Mouse (Mus musculus) cerebellum, postnatal 25 days (tissue): ENCODE data around the gene Izumo4.
A peak's percentile ranks its signal among the peaks of the same experiment; 100 is the strongest.

Experiments used
- DNase-seq, 2 experiments: peaks; one replicate each; pipeline ENCODE4 v3.0.0; 2021; ENCODE audit warnings: mixed read lengths in 2 of 2

The Izumo4 gene

GRCm38 (mm10) chr10:80687850-80688249, 14.1 kb upstream of the Izumo4 start:
- DNase-seq = peak; percentile 76 to 86

GRCm38 (mm10) chr10:80692249-80693165, 9.5 kb upstream of the Izumo4 start:
- DNase-seq = no peak

- peak in 1 of 2 experiments; percentile 15 for DNase-seq
These were observed 8.5 kb upstream of the Izumo4 start for GRCm38 (mm10) chr10:80693401-80694045.

- DNase-seq = no peak
These were observed 7.6 kb upstream of the Izumo4 start for GRCm38 (mm10) chr10:80694159-80694938.

GRCm38 (mm10) chr10:80695186-80695585, 6.8 kb upstream of the Izumo4 start:
- DNase-seq = no peak

GRCm38 (mm10) chr10:80695801-80696501, 6.0 kb upstream of the Izumo4 start:
- DNase-seq = no peak

GRCm38 (mm10) chr10:80696502-80697392, 5.2 kb upstream of the Izumo4 start:
- no peak for DNase-seq

GRCm38 (mm10) chr10:80697393-80697787, 4.6 kb upstream of the Izumo4 start:
- no peak for DNase-seq

- DNase-seq = no peak
These were observed 4.2 kb upstream of the Izumo4 start for GRCm38 (mm10) chr10:80697812-80698211.

GRCm38 (mm10) chr10:80698605-80699004, 3.4 kb upstream of the Izumo4 start:
- DNase-seq = no peak

GRCm38 (mm10) chr10:80700038-80700504, 1.9 kb upstream of the Izumo4 start:
- no peak for DNase-seq

- DNase-seq = no peak
These were observed 1.3 kb upstream of the Izumo4 start for GRCm38 (mm10) chr10:80700732-80701131.

GRCm38 (mm10) chr10:80702536-80703390, 779 bp downstream of the Izumo4 start:
- DNase-seq = peak; percentile 96

GRCm38 (mm10) chr10:80703643-80704042, 1.7 kb downstream of the Izumo4 start:
- peak in 1 of 2 experiments; percentile 51 for DNase-seq

- DNase-seq = peak in 1 of 2 experiments; percentile 45
These were observed 2.4 kb downstream of the Izumo4 start for GRCm38 (mm10) chr10:80704418-80704817.

- DNase-seq = no peak
These were observed 3.0 kb downstream of the Izumo4 start for GRCm38 (mm10) chr10:80705033-80705432.

GRCm38 (mm10) chr10:80705479-80705878, 3.5 kb downstream of the Izumo4 start:
- DNase-seq = no peak

GRCm38 (mm10) chr10:80710834-80711233, 8.8 kb downstream of the Izumo4 start:
- no peak for DNase-seq

GRCm38 (mm10) chr10:80717281-80717680, 15.3 kb downstream of the Izumo4 start:
- peak in 1 of 2 experiments; percentile 45 for DNase-seq
